15 mouse cellular contexts compared by ENCODE assay signal in genomic region chr17:46408478-46408877, GRCm38 (mm10). TPM values are rescaled to one million over a fixed set of nuclear protein-coding genes. Genes with fewer than 3 reads are reported as not detected.
A peak's percentile ranks its signal among the peaks of the same experiment; 100 is the strongest.
DNase-seq lines count a peak whose midpoint lies in the region; ATAC-seq and TF ChIP-seq lines count a peak whose summit lies in the region.
"Had no signal": no experiment of that assay in that cellular context is flagged by ENCODE, and none has a peak within 500 bp of the region (broad histone marks: within the 10 kb centered on the region; RNA-seq: fewer than 3 reads in every experiment).

No protein-coding gene starts in this region.

- no peaks in the 10 kb centered on the region for H3K27me3 ChIP-seq in hindbrain, postnatal 0 days (ENCODE audit: insufficient read depth, low read length)
- H3K27me3 ChIP-seq in hindbrain, embryonic 12.5 days, result no peaks in the 10 kb centered on the region
- H3K27me3 ChIP-seq in midbrain, postnatal 0 days (ENCODE audit: insufficient read depth, low read length), result no peaks in the 10 kb centered on the region
- H3K27me3 ChIP-seq in midbrain, embryonic 15.5 days (replicated peaks), result no peaks in the 10 kb centered on the region
- H3K27me3 ChIP-seq: embryonic facial prominence, embryonic 15.5 days; heart, embryonic 13.5 days; limb, embryonic 15.5 days had no signal

- 19% methylated on average over 3 of the region's 3 CpGs for WGBS in hindbrain, postnatal 0 days
- 58% methylated on average over 3 of the region's 3 CpGs for WGBS in hindbrain, embryonic 12.5 days
- 31% methylated on average over 3 of the region's 3 CpGs for WGBS in midbrain, postnatal 0 days
- 25% methylated on average over 3 of the region's 3 CpGs for WGBS in midbrain, embryonic 15.5 days

- no peak overlapping the region for H3K4me2 ChIP-seq in hindbrain, postnatal 0 days (ENCODE audit: low read depth, low read length)
- no peak overlapping the region for H3K4me2 ChIP-seq in hindbrain, embryonic 12.5 days (replicated peaks)
- H3K4me2 ChIP-seq in midbrain, postnatal 0 days (ENCODE audit: low read depth, low read length, poor library complexity, severe bottlenecking), result no peak overlapping the region
- no peak overlapping the region for H3K4me2 ChIP-seq in midbrain, embryonic 15.5 days
- H3K4me2 ChIP-seq: embryonic facial prominence, embryonic 15.5 days; heart, embryonic 13.5 days; limb, embryonic 15.5 days had no signal

- H3K9ac ChIP-seq in hindbrain, postnatal 0 days (replicated peaks; ENCODE audit: low read length), result no peak overlapping the region
- H3K9ac ChIP-seq in hindbrain, embryonic 12.5 days, result no peak overlapping the region
- no peak overlapping the region for H3K9ac ChIP-seq in midbrain, postnatal 0 days (replicated peaks; ENCODE audit: low read length, poor library complexity, severe bottlenecking)
- no peak overlapping the region for H3K9ac ChIP-seq in midbrain, embryonic 15.5 days
- H3K9ac ChIP-seq: embryonic facial prominence, embryonic 15.5 days; heart, embryonic 13.5 days; limb, embryonic 15.5 days had no signal

- peaks cover 45% of the 10 kb centered on the region for H3K36me3 ChIP-seq in hindbrain, postnatal 0 days (ENCODE audit: insufficient read depth, low read length)
- peaks cover 66% of the 10 kb centered on the region for H3K36me3 ChIP-seq in hindbrain, embryonic 12.5 days
- H3K36me3 ChIP-seq in midbrain, postnatal 0 days (ENCODE audit: insufficient read depth, low read length), result peaks cover 50% of the 10 kb centered on the region
- peaks cover 56% of the 10 kb centered on the region for H3K36me3 ChIP-seq in midbrain, embryonic 15.5 days (replicated peaks)

- peak; percentile 55 for DNase-seq in hindbrain, postnatal 0 days (ENCODE audit: low spot score)
- DNase-seq in midbrain, postnatal 0 days (ENCODE audit: low spot score), result peak; percentile 46
- DNase-seq in brain, adult 2 months (ENCODE audit: low read depth, low spot score), result peak; percentile 35
- DNase-seq in urinary bladder, adult 18-20 months (ENCODE audit: low spot score in 2 of 2), result no peak
- no peak for DNase-seq in cerebellum, adult 9-10 months
- no peak for DNase-seq in adrenal gland, adult 2 months
- DNase-seq: layer of hippocampus, adult 9-11 months; thymus, adult 2 months had no signal

- no peaks in the 10 kb centered on the region for H3K9me3 ChIP-seq in hindbrain, postnatal 0 days (ENCODE audit: low read length)
- no peaks in the 10 kb centered on the region for H3K9me3 ChIP-seq in hindbrain, embryonic 12.5 days (replicated peaks)
- no peaks in the 10 kb centered on the region for H3K9me3 ChIP-seq in midbrain, postnatal 0 days (ENCODE audit: low read length)
- no peaks in the 10 kb centered on the region for H3K9me3 ChIP-seq in midbrain, embryonic 15.5 days
- H3K9me3 ChIP-seq: embryonic facial prominence, embryonic 15.5 days; heart, embryonic 13.5 days; limb, embryonic 15.5 days; midbrain, embryonic 10.5 days had no signal

- peak; percentile 54 for TF ChIP-seq CTCF in hindbrain, postnatal 0 days (IDR thresholded peaks at IDR 0.05; ENCODE audit: low read depth)
- peak; percentile 63 for TF ChIP-seq CTCF in midbrain, postnatal 0 days (IDR thresholded peaks at IDR 0.05)

- H3K27ac ChIP-seq in hindbrain, postnatal 0 days, result no peak overlapping the region
- no peak overlapping the region for H3K27ac ChIP-seq in hindbrain, embryonic 12.5 days
- no peak overlapping the region for H3K27ac ChIP-seq in midbrain, postnatal 0 days (ENCODE audit: low read depth, low read length)
- no peak overlapping the region for H3K27ac ChIP-seq in midbrain, embryonic 15.5 days
- H3K27ac ChIP-seq: embryonic facial prominence, embryonic 15.5 days; heart, embryonic 13.5 days; limb, embryonic 15.5 days; midbrain, embryonic 10.5 days had no signal

- no peaks in the 10 kb centered on the region for H3K4me1 ChIP-seq in hindbrain, postnatal 0 days (ENCODE audit: insufficient read depth, low read length)
- H3K4me1 ChIP-seq in hindbrain, embryonic 12.5 days, result no peaks in the 10 kb centered on the region
- no peaks in the 10 kb centered on the region for H3K4me1 ChIP-seq in midbrain, postnatal 0 days (ENCODE audit: insufficient read depth, low read length)
- no peaks in the 10 kb centered on the region for H3K4me1 ChIP-seq in midbrain, embryonic 15.5 days
- H3K4me1 ChIP-seq: embryonic facial prominence, embryonic 15.5 days; heart, embryonic 13.5 days; limb, embryonic 15.5 days; midbrain, embryonic 10.5 days had no signal

- no peak for ATAC-seq in hindbrain, postnatal 0 days
- no peak for ATAC-seq in hindbrain, embryonic 12.5 days (ENCODE audit: low FRiP score)
- ATAC-seq in midbrain, postnatal 0 days (ENCODE audit: low FRiP score), result no peak
- no peak for ATAC-seq in midbrain, embryonic 15.5 days (replicated peaks)
- ATAC-seq: inflammation-experienced regulatory T-cells, adult 6 months had no signal

- H3K4me3 ChIP-seq in hindbrain, postnatal 0 days (ENCODE audit: low read length), result no peak overlapping the region
- no peak overlapping the region for H3K4me3 ChIP-seq in hindbrain, embryonic 12.5 days
- no peak overlapping the region for H3K4me3 ChIP-seq in midbrain, postnatal 0 days (ENCODE audit: low read depth, low read length)
- H3K4me3 ChIP-seq in midbrain, embryonic 15.5 days, result no peak overlapping the region
- H3K4me3 ChIP-seq: embryonic facial prominence, embryonic 15.5 days; heart, embryonic 13.5 days; limb, embryonic 15.5 days; midbrain, embryonic 10.5 days had no signal

RNA-seq across cellular contexts. Expression of gene Crip3, which starts 20.2 kb away (rescaled TPM):
- total RNA-seq in hindbrain, postnatal 0 days (2014; rRNA removed), result 1.4 and 4.0 TPM in 2 replicates
- polyA plus RNA-seq in hindbrain, postnatal 0 days (2015; fragmentation: Nextera tagmentation; extraction: Ambion mirVana), result 1.6 and 1.7 TPM in 2 replicates
- polyA plus RNA-seq in hindbrain, embryonic 12.5 days (2016; fragmentation: Nextera tagmentation; extraction: Ambion mirVana), result 0.57 and 0.95 TPM in 2 replicates
- total RNA-seq in midbrain, postnatal 0 days (2014; rRNA removed), result 2.0 and 3.0 TPM in 2 replicates
- 1.5 and 2.1 TPM in 2 replicates for polyA plus RNA-seq in midbrain, postnatal 0 days (2015; fragmentation: Nextera tagmentation; extraction: Ambion mirVana)
- 2.0 and 3.0 TPM in 2 replicates for polyA plus RNA-seq in midbrain, embryonic 15.5 days (2015; fragmentation: Nextera tagmentation; extraction: Ambion mirVana)
- under 1 TPM; 0.38 to 0.69 TPM for total RNA-seq in adrenal gland, adult 2 months (2021)
- polyA plus RNA-seq in adrenal gland, adult 2 months (2012; rRNA removed), result 0.82 and 1.4 TPM in 2 replicates
- polyA plus RNA-seq: inflammation-experienced regulatory T-cells, adult 6 months had no signal

RNA-seq across cellular contexts. Expression of gene Zfp318, which starts 24.9 kb away (rescaled TPM):
- total RNA-seq in hindbrain, postnatal 0 days (2014; rRNA removed), result 20.1 and 24.5 TPM in 2 replicates
- polyA plus RNA-seq in hindbrain, postnatal 0 days (2015; fragmentation: Nextera tagmentation; extraction: Ambion mirVana), result 22.9 and 23.2 TPM in 2 replicates
- 24.4 and 25.3 TPM in 2 replicates for polyA plus RNA-seq in hindbrain, embryonic 12.5 days (2016; fragmentation: Nextera tagmentation; extraction: Ambion mirVana)
- total RNA-seq in midbrain, postnatal 0 days (2014; rRNA removed), result 33.7 and 35.2 TPM in 2 replicates
- polyA plus RNA-seq in midbrain, postnatal 0 days (2015; fragmentation: Nextera tagmentation; extraction: Ambion mirVana), result 21.8 and 25.0 TPM in 2 replicates
- polyA plus RNA-seq in midbrain, embryonic 15.5 days (2015; fragmentation: Nextera tagmentation; extraction: Ambion mirVana), result 18.7 and 21.8 TPM in 2 replicates
- total RNA-seq in adrenal gland, adult 2 months (2021), result 10 to 100 TPM; 22.0 to 28.5 TPM
- polyA plus RNA-seq in adrenal gland, adult 2 months (2012; rRNA removed), result 9.3 TPM in 2 replicates

RNA-seq across cellular contexts. Expression of gene Slc22a7, which starts 29.8 kb away (rescaled TPM):
- not detected in 2 replicates for total RNA-seq in hindbrain, postnatal 0 days (2014; rRNA removed)
- polyA plus RNA-seq in hindbrain, postnatal 0 days (2015; fragmentation: Nextera tagmentation; extraction: Ambion mirVana), result 0.13 TPM in 1 of 2 replicates, not detected in the other
- not detected in 2 replicates for polyA plus RNA-seq in hindbrain, embryonic 12.5 days (2016; fragmentation: Nextera tagmentation; extraction: Ambion mirVana)
- total RNA-seq in midbrain, postnatal 0 days (2014; rRNA removed), result 0.93 TPM in 1 of 2 replicates, not detected in the other
- polyA plus RNA-seq in midbrain, postnatal 0 days (2015; fragmentation: Nextera tagmentation; extraction: Ambion mirVana), result 0.20 TPM in 1 of 2 replicates, not detected in the other
- polyA plus RNA-seq in midbrain, embryonic 15.5 days (2015; fragmentation: Nextera tagmentation; extraction: Ambion mirVana), result not detected in 2 replicates
- under 1 TPM in 1 of 2 experiments, not detected in 1; 0.37 TPM for total RNA-seq in adrenal gland, adult 2 months (2021)
- 0.06 TPM in 1 of 2 replicates, not detected in the other for polyA plus RNA-seq in adrenal gland, adult 2 months (2012; rRNA removed)
- polyA plus RNA-seq: heart, embryonic 13.5 days; inflammation-experienced regulatory T-cells, adult 6 months; limb, embryonic 15.5 days; midbrain, embryonic 10.5 days had no signal

Comparison
In these comparisons a context has a peak if more than half of its experiments do, and no peak if none do; other contexts are left out.
1. DNase-seq: peak in hindbrain, postnatal 0 days (single experiment), midbrain, postnatal 0 days (single experiment) and brain, adult 2 months (single experiment); none in urinary bladder, adult 18-20 months (0 of 2), cerebellum, adult 9-10 months (single experiment) and adrenal gland, adult 2 months (single experiment).